12 mouse cellular contexts compared by ENCODE assay signal in genomic region chr9:77579827-77580226, GRCm38 (mm10). TPM values are rescaled to one million over a fixed set of nuclear protein-coding genes. Genes with fewer than 3 reads are reported as not detected.
DNase-seq lines count a peak whose midpoint lies in the region; ATAC-seq and TF ChIP-seq lines count a peak whose summit lies in the region.
"Had no signal": no experiment of that assay in that cellular context is flagged by ENCODE, and none has a peak within 500 bp of the region (broad histone marks: within the 10 kb centered on the region; RNA-seq: fewer than 3 reads in every experiment).

No protein-coding gene starts in this region.

- peak; percentile 55 for TF ChIP-seq RAD21 in MEL (IDR thresholded peaks at IDR 0.05; ENCODE audit: low read depth, low read length)

- no peak overlapping the region for H3K4me3 ChIP-seq in intestine, postnatal 0 days (ENCODE audit: low read depth, low read length)
- no peak overlapping the region for H3K4me3 ChIP-seq in intestine, embryonic 16.5 days (ENCODE audit: low read length)
- H3K4me3 ChIP-seq in lung, adult 2 months (replicated peaks; ENCODE audit: extremely low read depth, low read depth, low read length): no peak overlapping the region
- no peak overlapping the region for H3K4me3 ChIP-seq in MEL (ENCODE audit: control insufficient read depth in 1 of 2, insufficient read depth in 1 of 2, low read depth in 2 of 2, low read length in 2 of 2)
- H3K4me3 ChIP-seq: forebrain, embryonic 15.5 days; liver, embryonic 15.5 days; midbrain, embryonic 15.5 days; neural tube, embryonic 13.5 days had no signal

- 0 out of 2 replicates have a peak, but pooled peaks have one; percentile 31 for ATAC-seq in intestine, postnatal 0 days
- no peak for ATAC-seq in intestine, embryonic 16.5 days
- ATAC-seq in megakaryocyte progenitor cell, adult 5-6 weeks (replicated peaks; ENCODE audit: poor library complexity): peak; percentile 87
- ATAC-seq: forebrain, embryonic 15.5 days; midbrain, embryonic 15.5 days had no signal

- no peaks in the 10 kb centered on the region for H3K9me3 ChIP-seq in intestine, postnatal 0 days (ENCODE audit: control insufficient read depth)
- H3K9me3 ChIP-seq in intestine, embryonic 16.5 days (ENCODE audit: control insufficient read depth, low read length): no peaks in the 10 kb centered on the region
- no peaks in the 10 kb centered on the region for H3K9me3 ChIP-seq in MEL (replicated peaks; ENCODE audit: insufficient read depth, low read length)
- H3K9me3 ChIP-seq: forebrain, embryonic 15.5 days; liver, embryonic 15.5 days; midbrain, embryonic 15.5 days; neural tube, embryonic 13.5 days had no signal

- no peak overlapping the region for H3K4me2 ChIP-seq in intestine, postnatal 0 days (replicated peaks; ENCODE audit: low read depth)
- no peak overlapping the region for H3K4me2 ChIP-seq in intestine, embryonic 16.5 days (ENCODE audit: low read depth, low read length)
- H3K4me2 ChIP-seq: forebrain, embryonic 15.5 days; liver, embryonic 15.5 days; midbrain, embryonic 15.5 days; neural tube, embryonic 13.5 days had no signal

- no peak for TF ChIP-seq POLR2A in lung, adult 2 months (IDR thresholded peaks at IDR 0.05; ENCODE audit: borderline replicate concordance, extremely low read depth, low read depth, low read length)
- no peak for TF ChIP-seq POLR2A in MEL (IDR thresholded peaks at IDR 0.05; ENCODE audit: control insufficient read depth in 1 of 2, insufficient read depth in 1 of 2, low read depth in 1 of 2, low read length in 2 of 2, poor library complexity in 1 of 2)

- H3K27me3 ChIP-seq in intestine, postnatal 0 days (replicated peaks; ENCODE audit: control insufficient read depth, insufficient read depth, low read length): no peaks in the 10 kb centered on the region; the same call in 1 of the 2 replicates
- no peaks in the 10 kb centered on the region for H3K27me3 ChIP-seq in intestine, embryonic 16.5 days (replicated peaks; ENCODE audit: control insufficient read depth, insufficient read depth, low read length)
- peaks cover 3 to 4% of the 10 kb centered on the region in 2 experiments; a peak in 3 of 4 replicates for H3K27me3 ChIP-seq in MEL (ENCODE audit: control insufficient read depth in 1 of 2, insufficient read depth in 2 of 2, low read length in 2 of 2)
- H3K27me3 ChIP-seq: forebrain, embryonic 15.5 days; liver, embryonic 15.5 days; midbrain, embryonic 15.5 days; neural tube, embryonic 13.5 days had no signal

- 71% methylated on average over 3 of the region's 3 CpGs for WGBS in intestine, postnatal 0 days
- WGBS in intestine, embryonic 16.5 days: 56% methylated on average over 3 of the region's 3 CpGs
- 62% methylated on average over 3 of the region's 3 CpGs for WGBS in lung, adult 2 months

- no peak overlapping the region for H3K27ac ChIP-seq in intestine, postnatal 0 days (ENCODE audit: low read depth, low read length)
- H3K27ac ChIP-seq in intestine, embryonic 16.5 days (ENCODE audit: low read length): no peak overlapping the region
- H3K27ac ChIP-seq in MEL (ENCODE audit: control insufficient read depth, low read depth, low read length): no peak overlapping the region
- H3K27ac ChIP-seq: forebrain, embryonic 15.5 days; liver, embryonic 15.5 days; midbrain, embryonic 15.5 days; neural tube, embryonic 13.5 days had no signal

- TF ChIP-seq CTCF in intestine, postnatal 0 days (IDR thresholded peaks at IDR 0.05; ENCODE audit: low read depth): peak; percentile 81
- TF ChIP-seq CTCF in lung, adult 2 months (IDR thresholded peaks at IDR 0.05; ENCODE audit: insufficient read depth, low read length): peak; percentile 74
- TF ChIP-seq CTCF in MEL (IDR thresholded peaks at IDR 0.05 in 2 of 3, conservative IDR thresholded peaks at IDR 0.05 in 1 of 3; ENCODE audit: control insufficient read depth in 1 of 3, insufficient read depth in 1 of 3, low read depth in 2 of 3, low read length in 3 of 3, poor library complexity in 1 of 3, severe bottlenecking in 1 of 3): peak; percentile 38 to 52 (median 48); a peak in 5 of 6 replicates

- H3K36me3 ChIP-seq in intestine, postnatal 0 days (ENCODE audit: control insufficient read depth, insufficient read depth): no peaks in the 10 kb centered on the region
- H3K36me3 ChIP-seq in intestine, embryonic 16.5 days (ENCODE audit: control insufficient read depth, insufficient read depth, low read length): no peaks in the 10 kb centered on the region
- no peaks in the 10 kb centered on the region for H3K36me3 ChIP-seq in MEL (ENCODE audit: control insufficient read depth in 1 of 2, insufficient read depth in 2 of 2, low read length in 2 of 2)
- H3K36me3 ChIP-seq: forebrain, embryonic 15.5 days; liver, embryonic 15.5 days; midbrain, embryonic 15.5 days; neural tube, embryonic 13.5 days had no signal

- H3K4me1 ChIP-seq in intestine, postnatal 0 days (replicated peaks; ENCODE audit: control insufficient read depth, insufficient read depth, low read length): no peaks in the 10 kb centered on the region
- H3K4me1 ChIP-seq in intestine, embryonic 16.5 days (ENCODE audit: control insufficient read depth, insufficient read depth, low read length): no peaks in the 10 kb centered on the region
- H3K4me1 ChIP-seq in lung, adult 2 months (ENCODE audit: control insufficient read depth, insufficient read depth, low read length): no peaks in the 10 kb centered on the region
- no peaks in the 10 kb centered on the region for H3K4me1 ChIP-seq in MEL (ENCODE audit: control insufficient read depth in 1 of 2, insufficient read depth in 2 of 2, low read length in 2 of 2)
- H3K4me1 ChIP-seq: forebrain, embryonic 15.5 days; liver, embryonic 15.5 days; midbrain, embryonic 15.5 days; neural tube, embryonic 13.5 days had no signal

- no peak overlapping the region for H3K9ac ChIP-seq in intestine, postnatal 0 days (ENCODE audit: low read depth, low read length)
- H3K9ac ChIP-seq in intestine, embryonic 16.5 days (ENCODE audit: low read depth, low read length): no peak overlapping the region
- no peak overlapping the region for H3K9ac ChIP-seq in MEL (ENCODE audit: control insufficient read depth, low read depth, low read length, poor library complexity, severe bottlenecking)
- H3K9ac ChIP-seq: forebrain, embryonic 15.5 days; liver, embryonic 15.5 days; midbrain, embryonic 15.5 days; neural tube, embryonic 13.5 days had no signal

- no peak for TF ChIP-seq EP300 in MEL (IDR thresholded peaks at IDR 0.05; ENCODE audit: low read depth in 1 of 2, low read length in 2 of 2)

- no peaks in the 10 kb centered on the region for H3K79me2 ChIP-seq in MEL (ENCODE audit: control insufficient read depth, insufficient read depth, low read length, poor library complexity)

- DNase-seq in lung, adult 2 months: no peak
- no peak for DNase-seq in lung, postnatal 25 days (ENCODE audit: low spot score)
- no peak for DNase-seq in MEL (ENCODE audit: low read depth, low spot score)
- DNase-seq in c-Kit-positive CD71-positive TER-119-positive erythroid progenitor cells, embryonic 14.5 days (ENCODE audit: low spot score): no peak
- no peak for DNase-seq in cerebellum, postnatal 25 days

TF ChIP-seq in MEL, 35 proteins besides CTCF, POLR2A, EP300 and RAD21:
- TF ChIP-seq MYC (IDR thresholded peaks at IDR 0.05; ENCODE audit: low read depth, low read length): no peak
- peak; percentile 42 for TF ChIP-seq SMC3 (IDR thresholded peaks at IDR 0.05; ENCODE audit: low read depth, low read length)
- peak; percentile 40; the same call in 1 of the 2 replicates for TF ChIP-seq ZC3H11A (IDR thresholded peaks at IDR 0.05; ENCODE audit: low read depth, low read length)
TF ChIP-seq in MEL: peak in this region for 2.

RNA-seq across cellular contexts. Expression of gene Lrrc1, which starts 35.2 kb away (rescaled TPM):
- 21.6 and 22.3 TPM in 2 replicates for polyA plus RNA-seq in intestine, postnatal 0 days (2015; fragmentation: Nextera tagmentation; extraction: Ambion mirVana)
- polyA plus RNA-seq in intestine, embryonic 16.5 days (2015; fragmentation: Nextera tagmentation; extraction: Ambion mirVana): 14.1 and 14.8 TPM in 2 replicates
- 36.7 and 45.3 TPM in 2 replicates for polyA plus RNA-seq in lung, adult 2 months (2012; rRNA removed)
- total RNA-seq in MEL (2012; rRNA removed): 5.3 and 5.7 TPM in 2 replicates
- 10 to 100 TPM in 1 of 2 experiments, not detected in 1; 12.1 TPM for polyA plus RNA-seq in MEL (2012; ENCODE audit: insufficient read depth in 1 of 2, insufficient read length in 2 of 2, low read depth in 1 of 2, low replicate concordance in 2 of 2, missing spikeins in 1 of 2)
- 9.1 and 10.2 TPM in 2 replicates for total RNA-seq in megakaryocyte progenitor cell, adult 5-6 weeks (2015)
- total RNA-seq in megakaryocyte progenitor cell, adult 5-6 weeks (2017): 13.8 and 17.2 TPM in 2 replicates

RNA-seq across cellular contexts. Expression of gene Klhl31, which starts 56.5 kb away (rescaled TPM):
- 0.03 TPM in 1 of 2 replicates, not detected in the other for polyA plus RNA-seq in intestine, postnatal 0 days (2015; fragmentation: Nextera tagmentation; extraction: Ambion mirVana)
- polyA plus RNA-seq in intestine, embryonic 16.5 days (2015; fragmentation: Nextera tagmentation; extraction: Ambion mirVana): 0.10 and 0.17 TPM in 2 replicates
- polyA plus RNA-seq in lung, adult 2 months (2012; rRNA removed): 0.32 and 2.5 TPM in 2 replicates
- not detected in 2 replicates for total RNA-seq in MEL (2012; rRNA removed)
- not detected for polyA plus RNA-seq in MEL (2012; ENCODE audit: insufficient read depth in 1 of 2, insufficient read length in 2 of 2, low read depth in 1 of 2, low replicate concordance in 2 of 2, missing spikeins in 1 of 2)
- total RNA-seq in megakaryocyte progenitor cell, adult 5-6 weeks (2015): not detected in 2 replicates
- total RNA-seq in megakaryocyte progenitor cell, adult 5-6 weeks (2017): not detected in 2 replicates
